Mouse (Mus musculus): ENCODE measurements at regions not wholly inside any gene's neighbourhood (a gene's known extent, or its start where the extent isn't known, plus 50 kb on each side); places are given as distances from the start of the nearest gene placed in this dataset.

- TF ChIP-seq CTCF (IDR thresholded peaks at IDR 0.05; ENCODE audit: low read depth, low read length) = no peak
- no peak for TF ChIP-seq POLR2A (IDR thresholded peaks at IDR 0.05; ENCODE audit: extremely low read depth, insufficient read depth, low read length)
Observed at GRCm38 (mm10) chr17:67451081-67451480, 96.8 kb upstream of the Ptprm start.

All from liver, adult 2 months (tissue).